Mouse (Mus musculus): ENCODE data around the gene Srsf10. TPM values are rescaled to one million over a fixed set of nuclear protein-coding genes. Genes with fewer than 3 reads are reported as not detected.

Srsf10 gene
- polyA plus RNA-seq, 1 experiment: 193 TPM

DNA sequence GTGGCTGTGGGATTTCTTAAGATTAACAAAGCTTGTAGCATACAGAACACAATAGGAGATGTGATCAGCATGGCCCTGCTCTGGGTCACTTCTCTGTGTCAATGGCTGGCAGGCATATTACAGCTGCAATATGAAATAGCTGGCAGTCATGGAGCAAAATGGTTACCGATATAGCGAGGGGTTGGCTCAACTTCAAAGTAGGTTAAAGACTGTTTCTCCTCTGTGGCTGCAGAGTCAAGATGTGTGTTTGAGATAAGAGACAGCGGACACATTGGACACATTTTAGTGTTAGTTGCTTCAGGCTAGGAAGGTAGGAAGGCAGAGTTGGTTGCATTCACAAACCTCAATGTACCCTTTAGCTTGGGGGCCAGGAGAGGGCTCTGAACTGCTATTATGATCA, 51.1 kb downstream of the Srsf10 start:
- Histone ChIP-seq H3K4me1 (ENCODE audit: control insufficient read depth, insufficient read depth, low read length) (no peaks in the 10 kb centered on the region), H3K27ac (ENCODE audit: insufficient read depth, low read length) (no peak overlapping the region), H3K4me3 (ENCODE audit: insufficient read depth, low read length) (no peak overlapping the region)
- no peak for TF ChIP-seq POLR2A (IDR thresholded peaks at IDR 0.05; ENCODE audit: low read depth, low read length)
- no peak for TF ChIP-seq CTCF (IDR thresholded peaks at IDR 0.05; ENCODE audit: borderline replicate concordance, insufficient read depth, low read length)

DNA sequence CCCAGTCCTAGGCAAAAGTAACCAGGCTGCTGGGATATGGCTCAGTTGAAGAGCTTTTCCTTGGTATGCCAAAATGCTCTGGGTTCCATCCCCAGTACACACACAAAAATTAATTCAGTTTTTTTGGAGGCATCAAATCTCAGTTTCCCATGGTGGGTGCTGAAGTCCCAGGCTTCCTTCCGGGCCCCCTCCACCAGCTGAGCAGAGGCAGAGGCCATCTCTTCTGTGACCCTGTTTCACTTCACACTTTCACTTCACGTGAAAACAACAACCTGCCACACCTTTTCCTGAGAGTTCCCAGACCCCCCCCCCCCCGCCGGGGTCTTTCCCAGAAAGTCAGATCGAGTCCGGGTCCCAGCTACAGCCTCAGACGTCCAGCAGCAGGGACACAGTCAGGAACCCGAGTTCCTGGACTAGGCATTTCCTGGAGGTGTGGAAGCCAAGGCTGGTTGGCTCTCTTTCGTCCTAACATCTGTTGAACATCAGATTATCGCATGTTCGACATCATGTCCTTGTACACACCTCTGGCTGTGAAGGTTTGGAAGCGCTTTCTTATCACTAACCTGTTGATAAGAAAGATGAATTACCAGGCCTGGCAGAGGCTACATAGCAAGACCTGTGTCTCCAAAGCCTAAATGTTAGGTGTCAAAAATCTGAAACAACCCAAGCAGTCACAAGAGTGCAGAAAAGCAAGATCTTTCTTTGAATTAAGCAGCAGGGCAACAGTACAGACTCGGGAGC, 53.9 kb downstream of the Srsf10 start:
- Histone ChIP-seq H3K4me1 (ENCODE audit: control insufficient read depth, insufficient read depth, low read length) (no peaks in the 10 kb centered on the region), H3K27ac (ENCODE audit: insufficient read depth, low read length) (no peak overlapping the region), H3K4me3 (ENCODE audit: insufficient read depth, low read length) (no peak overlapping the region)
- TF ChIP-seq POLR2A (IDR thresholded peaks at IDR 0.05; ENCODE audit: low read depth, low read length) (no peak), CTCF (IDR thresholded peaks at IDR 0.05; ENCODE audit: borderline replicate concordance, insufficient read depth, low read length) (no peak)

DNA sequence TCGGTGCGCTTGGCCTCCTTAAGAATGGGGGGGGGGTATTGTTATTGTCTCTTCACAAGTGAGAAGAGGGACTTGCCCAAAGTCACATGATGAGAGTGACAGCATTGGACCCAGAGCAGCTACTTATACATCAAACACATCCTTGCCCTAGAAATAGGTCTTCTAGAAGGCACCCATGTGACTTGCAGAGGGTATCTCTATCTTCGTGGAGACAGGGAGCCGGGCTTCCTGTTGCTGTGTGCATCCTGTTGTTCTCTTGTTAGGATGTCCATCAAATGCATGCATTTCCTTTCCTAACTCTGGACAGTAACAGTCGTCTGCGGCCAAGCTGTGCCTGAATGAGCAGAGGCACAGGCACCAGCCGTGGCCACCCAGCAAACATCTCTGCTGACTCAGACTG, 56.0 kb downstream of the Srsf10 start:
- no peak overlapping the region for H3K27ac ChIP-seq (ENCODE audit: insufficient read depth, low read length)
- H3K4me1 ChIP-seq (ENCODE audit: control insufficient read depth, insufficient read depth, low read length): no peaks in the 10 kb centered on the region
- TF ChIP-seq POLR2A (IDR thresholded peaks at IDR 0.05; ENCODE audit: low read depth, low read length): no peak
- TF ChIP-seq CTCF (IDR thresholded peaks at IDR 0.05; ENCODE audit: borderline replicate concordance, insufficient read depth, low read length): no peak
- H3K4me3 ChIP-seq (ENCODE audit: insufficient read depth, low read length): no peak overlapping the region

DNA sequence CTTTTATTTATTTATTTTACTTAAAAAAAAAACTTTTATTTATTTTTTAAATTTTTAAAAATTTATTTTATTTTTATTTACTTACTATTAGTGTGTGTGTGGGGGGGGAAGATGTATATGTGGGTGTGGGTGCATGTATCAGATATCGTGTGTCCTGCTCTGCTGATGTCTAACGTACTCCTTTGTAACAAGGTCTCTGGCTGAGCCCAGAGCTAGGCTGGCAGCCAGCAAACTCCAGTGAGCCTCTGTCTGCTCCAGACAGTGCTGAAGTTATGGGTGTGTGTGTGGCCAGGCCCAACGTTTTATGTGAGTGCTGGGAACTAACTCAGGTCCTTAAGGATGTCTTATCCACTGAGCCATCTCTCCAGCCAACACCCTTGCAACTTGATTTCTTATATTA, 56.6 kb downstream of the Srsf10 start:
- Histone ChIP-seq H3K27ac (ENCODE audit: insufficient read depth, low read length) (no peak overlapping the region), H3K4me3 (ENCODE audit: insufficient read depth, low read length) (no peak overlapping the region), H3K4me1 (ENCODE audit: control insufficient read depth, insufficient read depth, low read length) (no peaks in the 10 kb centered on the region)
- TF ChIP-seq POLR2A (IDR thresholded peaks at IDR 0.05; ENCODE audit: low read depth, low read length) (no peak), CTCF (IDR thresholded peaks at IDR 0.05; ENCODE audit: borderline replicate concordance, insufficient read depth, low read length) (no peak)

DNA sequence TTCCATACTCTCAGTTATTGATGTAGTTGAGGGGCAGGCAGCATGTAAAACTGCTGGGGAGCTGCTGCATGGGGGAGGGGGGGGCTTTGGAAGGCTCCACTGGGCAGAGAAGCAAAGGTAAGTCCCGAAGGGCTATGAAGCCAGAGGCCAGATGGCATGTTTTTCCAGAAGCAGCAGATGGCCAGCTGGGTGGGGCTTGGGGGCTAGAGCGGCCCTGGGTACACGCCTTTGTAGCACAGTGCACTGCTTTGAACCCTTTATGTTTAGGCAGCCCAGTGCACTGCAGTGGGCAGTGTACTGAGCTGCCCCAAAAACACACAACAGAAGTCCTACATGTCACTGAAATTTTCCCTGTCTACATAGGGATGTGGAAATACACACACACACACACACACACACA, 57.3 kb downstream of the Srsf10 start:
- Histone ChIP-seq H3K27ac (ENCODE audit: insufficient read depth, low read length) (no peak overlapping the region), H3K4me1 (ENCODE audit: control insufficient read depth, insufficient read depth, low read length) (no peaks in the 10 kb centered on the region), H3K4me3 (ENCODE audit: insufficient read depth, low read length) (no peak overlapping the region)
- TF ChIP-seq POLR2A (IDR thresholded peaks at IDR 0.05; ENCODE audit: low read depth, low read length) (no peak), CTCF (IDR thresholded peaks at IDR 0.05; ENCODE audit: borderline replicate concordance, insufficient read depth, low read length) (no peak)

DNA sequence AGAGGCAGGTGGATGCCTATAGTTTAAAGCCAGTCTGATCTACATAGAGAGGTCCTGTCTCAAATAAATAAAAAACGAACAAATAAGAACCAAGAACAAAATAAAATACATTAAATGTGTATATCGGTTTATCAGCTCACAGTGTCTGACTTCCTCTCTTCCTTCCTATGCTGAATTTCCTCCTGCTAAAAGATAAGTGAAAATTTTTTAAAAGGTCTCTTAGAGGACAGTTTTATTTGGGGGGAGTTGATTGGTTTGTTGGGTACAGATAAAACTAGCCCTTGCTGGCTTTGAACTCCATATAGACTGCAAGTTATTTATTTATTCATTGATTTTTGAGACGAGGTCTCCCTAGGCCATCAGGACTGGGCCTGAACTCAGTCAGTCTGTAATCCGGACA, 57.9 kb downstream of the Srsf10 start:
- Histone ChIP-seq H3K4me3 (ENCODE audit: insufficient read depth, low read length) (no peak overlapping the region), H3K27ac (ENCODE audit: insufficient read depth, low read length) (no peak overlapping the region), H3K4me1 (ENCODE audit: control insufficient read depth, insufficient read depth, low read length) (no peaks in the 10 kb centered on the region)
- TF ChIP-seq POLR2A (IDR thresholded peaks at IDR 0.05; ENCODE audit: low read depth, low read length): no peak
- no peak for TF ChIP-seq CTCF (IDR thresholded peaks at IDR 0.05; ENCODE audit: borderline replicate concordance, insufficient read depth, low read length)

DNA sequence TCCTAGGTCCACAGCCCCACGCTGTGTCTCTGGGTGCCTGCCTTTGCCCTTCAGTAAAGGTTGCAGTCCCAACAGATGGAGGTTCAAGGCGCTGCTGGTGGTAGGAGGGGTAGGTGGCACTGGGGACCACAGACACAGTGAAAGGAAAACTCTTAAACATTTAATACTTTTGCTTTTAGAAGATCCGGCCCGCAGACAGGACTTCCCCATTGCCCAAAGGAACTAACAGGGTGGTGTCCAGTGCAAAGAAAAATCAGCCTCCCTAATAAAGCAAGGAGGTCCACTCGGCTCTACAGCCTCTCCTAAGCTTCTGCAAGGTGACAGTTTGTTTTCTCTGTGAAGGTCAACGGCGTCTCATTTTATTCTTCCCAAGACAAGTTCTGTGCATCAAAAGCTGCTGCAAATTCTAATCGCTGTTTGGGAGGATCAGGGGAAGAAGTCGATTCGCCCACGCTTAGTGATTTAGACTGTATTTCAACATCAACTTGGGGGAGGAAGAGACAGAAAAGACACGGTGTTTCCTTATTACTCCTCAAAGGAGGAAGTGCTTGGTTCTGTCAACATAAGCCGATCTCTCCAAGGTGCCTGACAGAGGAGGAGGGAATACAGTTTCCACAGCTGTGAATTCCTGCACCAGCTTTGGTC, 63.2 kb downstream of the Srsf10 start:
- H3K4me3 ChIP-seq (ENCODE audit: insufficient read depth, low read length): no peak overlapping the region
- TF ChIP-seq POLR2A (IDR thresholded peaks at IDR 0.05; ENCODE audit: low read depth, low read length) (no peak), CTCF (IDR thresholded peaks at IDR 0.05; ENCODE audit: borderline replicate concordance, insufficient read depth, low read length) (no peak)
- no peak overlapping the region for H3K27ac ChIP-seq (ENCODE audit: insufficient read depth, low read length)
- 0 out of 2 replicates have a peak, but pooled peaks cover 3% of the 10 kb centered on the region for H3K4me1 ChIP-seq (ENCODE audit: control insufficient read depth, insufficient read depth, low read length)

DNA sequence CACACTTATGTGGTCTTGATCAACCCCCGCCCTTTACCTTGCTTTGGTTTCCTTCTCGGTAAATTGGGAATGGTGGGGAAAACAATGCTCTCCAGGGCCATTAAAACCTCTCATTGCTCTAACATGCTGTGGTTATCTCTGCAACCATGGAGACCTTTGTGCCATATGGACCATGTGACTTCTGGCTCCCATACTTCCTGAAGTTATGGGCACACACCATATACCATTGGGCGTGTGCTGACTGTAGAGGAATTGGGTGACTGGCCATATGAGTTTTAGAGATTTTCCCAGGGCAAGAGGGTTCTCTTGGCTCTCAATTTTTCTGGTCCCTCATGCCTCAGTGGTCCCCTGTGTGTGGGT, 63.7 kb downstream of the Srsf10 start:
- no peak overlapping the region for H3K4me3 ChIP-seq (ENCODE audit: insufficient read depth, low read length)
- H3K4me1 ChIP-seq (ENCODE audit: control insufficient read depth, insufficient read depth, low read length): 0 out of 2 replicates have a peak, but pooled peaks cover 3% of the 10 kb centered on the region
- no peak overlapping the region for H3K27ac ChIP-seq (ENCODE audit: insufficient read depth, low read length)
- no peak for TF ChIP-seq POLR2A (IDR thresholded peaks at IDR 0.05; ENCODE audit: low read depth, low read length)
- no peak for TF ChIP-seq CTCF (IDR thresholded peaks at IDR 0.05; ENCODE audit: borderline replicate concordance, insufficient read depth, low read length)

Other genes starting within 250 kb of the Srsf10 start
- 0.25 and 0.27 TPM in 2 replicates for gene Ifnlr1, start 169.5 kb upstream of the Srsf10 start, polyA plus RNA-seq (2011; ENCODE audit: insufficient read length, low read depth, missing spikeins)
- not detected in 2 replicates for gene Il22ra1, start 127.6 kb upstream of the Srsf10 start, polyA plus RNA-seq (2011; ENCODE audit: insufficient read length, low read depth, missing spikeins)
- gene Myom3, start 96.0 kb upstream of the Srsf10 start, polyA plus RNA-seq (2011; ENCODE audit: insufficient read length, low read depth, missing spikeins): not detected in 2 replicates
- 127 and 164 TPM in 2 replicates for gene Pnrc2, start 18.1 kb downstream of the Srsf10 start, polyA plus RNA-seq (2011; ENCODE audit: insufficient read length, low read depth, missing spikeins)
- not detected in 2 replicates for gene Cnr2, start 39.6 kb downstream of the Srsf10 start, polyA plus RNA-seq (2011; ENCODE audit: insufficient read length, low read depth, missing spikeins)
- gene Fuca1, start 65.0 kb downstream of the Srsf10 start, polyA plus RNA-seq (2011; ENCODE audit: insufficient read length, low read depth, missing spikeins): 90.2 and 92.2 TPM in 2 replicates
- gene Hmgcl, start 90.7 kb downstream of the Srsf10 start, polyA plus RNA-seq (2011; ENCODE audit: insufficient read length, low read depth, missing spikeins): 19.5 and 24.1 TPM in 2 replicates
- gene Gale, start 108.0 kb downstream of the Srsf10 start, polyA plus RNA-seq (2011; ENCODE audit: insufficient read length, low read depth, missing spikeins): 12.7 and 18.0 TPM in 2 replicates
- gene Lypla2, start 116.9 kb downstream of the Srsf10 start, polyA plus RNA-seq (2011; ENCODE audit: insufficient read length, low read depth, missing spikeins): 31.6 and 35.5 TPM in 2 replicates
- gene Pithd1, start 131.5 kb downstream of the Srsf10 start, polyA plus RNA-seq (2011; ENCODE audit: insufficient read length, low read depth, missing spikeins): 17.5 and 22.1 TPM in 2 replicates
- gene Eloa, start 166.0 kb downstream of the Srsf10 start, polyA plus RNA-seq (2011; ENCODE audit: insufficient read length, low read depth, missing spikeins): 39.8 and 43.8 TPM in 2 replicates
- gene Rpl11, start 197.7 kb downstream of the Srsf10 start, polyA plus RNA-seq (2011; ENCODE audit: insufficient read length, low read depth, missing spikeins): 1,040 and 1,174 TPM in 2 replicates